Mouse (Mus musculus): ENCODE data around the gene Olfr1251.

Olfr1251 gene

GRCm38 (mm10) chr2:89671836-89672235 is at the start of gene Olfr1251:
Olfr1251 (minus strand) TSS chr2:89671936.
- in situ Hi-C loops (cut with MboI, MseI) = no loop called here

- in situ Hi-C loops (cut with MboI, MseI) = no loop called here
These were observed 20.2 kb upstream of the Olfr1251 start for GRCm38 (mm10) chr2:89691980-89692379.

- in situ Hi-C loops (cut with MboI, MseI) = no loop called here
These were observed 10.4 kb downstream of the Olfr1251 start, which contains the start of gene Olfr1250 for GRCm38 (mm10) chr2:89661367-89661766. Olfr1250 (minus strand) TSS chr2:89661467.

- in situ Hi-C loops (cut with MboI, MseI) = no loop called here
These were observed 36.9 kb downstream of the Olfr1251 start, which contains the start of gene Olfr1249 for GRCm38 (mm10) chr2:89634883-89635282. Olfr1249 (minus strand) TSS chr2:89634983.

GRCm38 (mm10) chr2:89618145-89618544 is 53.6 kb downstream of the Olfr1251 start, which contains the start of gene Olfr1248:
Olfr1248 (minus strand) TSS chr2:89618245.
- in situ Hi-C loops (cut with MboI, MseI) = loop anchor here (10.0 kb wide), 1 partner anchor 363 kb away; the partner anchor contains the start of gene Olfr1228

Data from T-helper 2 cell (primary cell).